Mouse (Mus musculus): ENCODE measurements around the gene Cfap44.

The Cfap44 gene

GRCm38 (mm10) chr16:44394577-44395243 lies at the start of gene Cfap44:
Gene Cfap44, plus strand, starts transcription at chr16:44394796.
- DNase-seq, result peak; percentile 67 to 80

GRCm38 (mm10) chr16:44347071-44347901 lies 47.3 kb upstream of the Cfap44 start, which contains the start of gene Spice1:
Gene Spice1, plus strand, starts transcription at chr16:44347121.
- peak; percentile 94 to 95 for DNase-seq

- no peak for DNase-seq
These were observed 44.7 kb upstream of the Cfap44 start for GRCm38 (mm10) chr16:44349801-44350397.

GRCm38 (mm10) chr16:44356291-44356690 lies 38.3 kb upstream of the Cfap44 start:
- DNase-seq, result no peak

GRCm38 (mm10) chr16:44357571-44358268 lies 36.9 kb upstream of the Cfap44 start:
- DNase-seq, result peak; percentile 65 to 82

GRCm38 (mm10) chr16:44361921-44362890 lies 32.4 kb upstream of the Cfap44 start:
- peak in 1 of 2 experiments; percentile 20 for DNase-seq

GRCm38 (mm10) chr16:44365522-44365921 lies 29.1 kb upstream of the Cfap44 start:
- DNase-seq, result no peak

- no peak for DNase-seq
These were observed 19.1 kb upstream of the Cfap44 start for GRCm38 (mm10) chr16:44375459-44375858.

- no peak for DNase-seq
These were observed 14.6 kb upstream of the Cfap44 start for GRCm38 (mm10) chr16:44380006-44380405.

GRCm38 (mm10) chr16:44381578-44381977 lies 13.0 kb upstream of the Cfap44 start:
- DNase-seq, result no peak

GRCm38 (mm10) chr16:44383549-44383948 lies 11.0 kb upstream of the Cfap44 start:
- no peak for DNase-seq

GRCm38 (mm10) chr16:44384251-44384650 lies 10.3 kb upstream of the Cfap44 start:
- DNase-seq, result no peak

GRCm38 (mm10) chr16:44391877-44392548 lies 2.6 kb upstream of the Cfap44 start:
- peak; percentile 20 to 25 for DNase-seq

- no peak for DNase-seq
These were observed 10.3 kb downstream of the Cfap44 start for GRCm38 (mm10) chr16:44404933-44405332.

- DNase-seq, result no peak
These were observed 12.6 kb downstream of the Cfap44 start for GRCm38 (mm10) chr16:44407211-44407610.

- DNase-seq, result no peak
These were observed 13.7 kb downstream of the Cfap44 start for GRCm38 (mm10) chr16:44408290-44408689.

- DNase-seq, result no peak
These were observed 15.6 kb downstream of the Cfap44 start for GRCm38 (mm10) chr16:44410176-44410575.

GRCm38 (mm10) chr16:44417596-44417995 lies 23.0 kb downstream of the Cfap44 start:
- no peak for DNase-seq

GRCm38 (mm10) chr16:44421735-44422134 lies 27.1 kb downstream of the Cfap44 start:
- no peak for DNase-seq

GRCm38 (mm10) chr16:44423499-44423898 lies 28.9 kb downstream of the Cfap44 start:
- no peak for DNase-seq

GRCm38 (mm10) chr16:44428456-44428855 lies 33.9 kb downstream of the Cfap44 start:
- no peak for DNase-seq
